Mouse (Mus musculus): Measurements from ENCODE around the gene Fmnl2.

GRCm38 (mm10) chr2:52913746-52914145 lies 56.1 kb downstream of the Fmnl2 start:
- no peak for TF ChIP-seq POLR2A (IDR thresholded peaks at IDR 0.05; ENCODE audit: extremely low read depth, insufficient read depth, low read length)
- no peak for TF ChIP-seq CTCF (IDR thresholded peaks at IDR 0.05; ENCODE audit: low read depth, low read length)

All from liver, adult 2 months (tissue).